Mouse (Mus musculus) left cerebral cortex, postnatal 14 days (tissue): ENCODE data around the gene Olfr291. TPM values are rescaled to one million over a fixed set of nuclear protein-coding genes. Genes with fewer than 3 reads are reported as not detected.
A peak's percentile ranks its signal among the peaks of the same experiment; 100 is the strongest.

Experiments used
- DNase-seq, 2 experiments: peaks; one replicate each; pipeline ENCODE4 v3.0.0; 2021 to 2022; ENCODE audit warnings: low spot score in 2 of 2, mixed read lengths in 1 of 2
- intact Hi-C: fragments of 180-260 bp; cut with DNase I; formaldehyde crosslinking; loops from one replicate; pipeline ENCODE4 v1.15.1; 2025
- long read RNA-seq, 2 experiments: library from polyadenylated mRNA; stranded (forward); transcript quantifications; one replicate each; pipeline ENCODE4 v2.0.0; 2021
- total RNA-seq, 2 experiments: library from RNA; stranded (reverse); gene quantifications; 2 replicates each; pipeline ENCODE4 v1.2.3; 2021

Olfr291 gene
- total RNA-seq, result not detected
- long read RNA-seq, experiment 1, result 0 reads
- long read RNA-seq, experiment 2, result 0 reads

DNA sequence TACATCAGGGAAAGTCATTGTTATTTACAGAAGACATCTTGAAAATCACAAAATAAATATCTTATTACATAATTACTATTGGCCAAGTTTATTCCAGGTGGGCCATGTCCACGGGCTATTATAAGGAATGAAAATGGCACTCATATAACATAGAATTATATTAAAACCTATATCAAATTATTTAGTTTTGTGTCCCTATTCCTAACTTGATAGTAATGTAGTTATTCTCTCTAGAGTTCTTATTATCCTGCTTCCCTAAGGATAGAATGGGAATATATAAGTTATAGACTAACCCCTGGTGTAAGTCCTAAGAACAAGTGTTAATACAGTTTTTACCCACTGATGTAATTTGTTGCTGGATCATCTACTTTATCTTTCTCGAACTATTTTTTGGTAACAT, at the start of gene Olfr291:
Gene Olfr291, plus strand, starts transcription at position 301 of the 400 bp plus-strand sequence.
- intact Hi-C loops, result no loop called here
- DNase-seq, result no peak

DNA sequence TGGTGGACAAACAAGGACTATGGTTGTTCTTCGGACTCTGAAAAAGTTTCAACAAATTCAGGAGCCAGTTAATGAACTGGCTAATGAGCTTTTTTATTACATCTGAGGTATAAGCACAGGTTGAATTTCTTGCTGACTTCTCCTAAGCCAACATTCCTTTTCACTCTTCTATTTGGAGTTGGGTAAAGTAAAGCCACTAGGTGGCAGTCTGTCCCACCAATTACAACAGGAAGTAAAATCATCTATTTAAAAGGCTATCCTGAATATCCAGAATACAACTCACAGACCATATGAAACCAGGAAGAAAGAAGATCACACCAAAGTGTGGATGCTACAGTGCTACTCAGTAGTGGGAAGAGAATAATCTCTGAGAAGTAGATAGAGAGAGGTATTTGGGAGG, 48.1 kb upstream of the Olfr291 start:
- intact Hi-C loops, result no loop called here
- DNase-seq, result peak; percentile 61 to 62

- no peak for DNase-seq
- intact Hi-C loops, result no loop called here
Measured at GRCm38 (mm10) chr7:84806159-84806558, 47.2 kb upstream of the Olfr291 start.

DNA sequence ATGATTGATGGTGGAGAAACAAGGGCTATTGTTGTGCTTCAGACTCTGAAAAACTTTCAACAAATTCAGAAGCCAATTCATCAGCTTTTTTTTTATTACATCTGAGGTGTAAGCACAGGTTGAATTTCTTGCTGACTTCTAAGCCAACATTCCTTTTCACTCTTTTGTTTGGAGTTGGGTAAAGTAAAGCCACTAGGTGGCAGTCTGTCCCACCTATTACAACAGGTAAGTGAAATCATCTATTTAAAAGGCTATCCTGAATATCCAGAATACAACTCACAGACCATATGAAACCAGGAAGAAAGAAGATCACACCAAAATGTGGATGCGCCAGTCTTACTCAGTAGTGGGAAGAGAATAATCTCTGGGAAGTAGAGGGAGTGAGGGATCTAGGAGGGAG, 31.2 kb downstream of the Olfr291 start:
- peak in 1 of 2 experiments; percentile 6 for DNase-seq

More for the DNA sequence above, 31.2 kb downstream of the Olfr291 start:
- intact Hi-C loops, result no loop called here

Other genes starting within 250 kb of the Olfr291 start
- 10 to 100 TPM; 13.1 to 13.6 TPM for gene Fah, start 246.8 kb upstream of the Olfr291 start, total RNA-seq
- 10 to 100 TPM; 61.7 to 63.4 TPM for gene Zfand6, start 163.6 kb upstream of the Olfr291 start, total RNA-seq
- gene Vmn2r65, start 110.6 kb downstream of the Olfr291 start, total RNA-seq, result not detected
- not detected for gene Vmn2r66, start 158.7 kb downstream of the Olfr291 start, total RNA-seq